Mouse (Mus musculus): ENCODE measurements around the gene Krt32.

The Krt32 gene

GRCm38 (mm10) chr11:100087861-100088260 lies at the start of gene Krt32:
Gene Krt32, minus strand, starts transcription at chr11:100088226.
- no peak for DNase-seq

- DNase-seq = no peak
Measured at GRCm38 (mm10) chr11:100137693-100138092, 49.7 kb upstream of the Krt32 start.

DNA sequence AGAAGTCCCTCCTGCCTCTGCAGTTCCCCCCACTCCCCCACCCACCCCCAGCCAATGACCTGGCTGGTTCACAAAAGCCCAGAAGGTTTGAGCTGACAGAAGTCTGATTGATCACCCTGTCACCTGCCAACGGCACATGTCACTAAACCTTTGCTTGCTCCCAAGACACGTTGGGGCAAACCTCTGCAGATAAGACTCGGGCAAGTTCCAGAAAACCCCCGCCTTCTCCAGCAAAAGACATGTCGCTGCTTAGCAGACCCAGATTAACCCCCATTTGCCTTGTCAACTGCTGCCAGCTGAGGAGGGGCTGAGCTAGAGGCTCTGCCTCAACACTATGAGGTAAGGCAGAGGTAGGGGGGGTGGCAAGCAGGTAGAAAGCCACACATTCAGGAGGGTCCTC lies 48.5 kb upstream of the Krt32 start:
- no peak for DNase-seq

GRCm38 (mm10) chr11:100135731-100136130 lies 47.7 kb upstream of the Krt32 start, which contains the start of gene Krt15:
Gene Krt15, minus strand, starts transcription at chr11:100135928.
- no peak for DNase-seq

- no peak for DNase-seq
Measured at GRCm38 (mm10) chr11:100124901-100125300, 36.9 kb upstream of the Krt32 start.

GRCm38 (mm10) chr11:100121466-100121865 lies 33.4 kb upstream of the Krt32 start, which contains the start of gene Krt13:
Gene Krt13, minus strand, starts transcription at chr11:100121566.
- no peak for DNase-seq

GRCm38 (mm10) chr11:100120331-100120730 lies 32.3 kb upstream of the Krt32 start:
- DNase-seq = no peak

DNA sequence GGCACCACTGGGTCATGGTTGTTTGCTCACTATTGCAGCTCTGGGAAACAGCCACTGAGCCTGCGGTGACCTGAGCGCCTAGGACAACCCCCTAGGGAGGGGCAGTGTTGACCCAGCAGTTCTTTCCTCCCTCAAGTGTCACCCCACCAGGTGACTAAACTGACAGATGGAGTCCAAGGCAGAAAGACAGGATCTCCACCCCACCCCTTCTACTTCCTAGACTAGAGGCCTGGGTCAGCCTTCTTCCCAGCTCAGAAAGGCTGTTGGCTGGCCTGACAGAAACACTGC lies 25.7 kb upstream of the Krt32 start:
- DNase-seq = no peak

- no peak for DNase-seq
Measured at GRCm38 (mm10) chr11:100112935-100113741, 25.1 kb upstream of the Krt32 start.

- no peak for DNase-seq
Measured at GRCm38 (mm10) chr11:100105576-100106122, 17.6 kb upstream of the Krt32 start, which contains the start of gene Krt36. Gene Krt36, minus strand, starts transcription at chr11:100105626.

- DNase-seq = no peak
Measured at GRCm38 (mm10) chr11:100102693-100103429, 14.8 kb upstream of the Krt32 start.

GRCm38 (mm10) chr11:100100391-100100790 lies 12.4 kb upstream of the Krt32 start:
- no peak for DNase-seq

GRCm38 (mm10) chr11:100097819-100098218 lies 9.8 kb upstream of the Krt32 start:
- no peak for DNase-seq

GRCm38 (mm10) chr11:100096141-100096540 lies 8.1 kb upstream of the Krt32 start, which contains the start of gene Krt35:
Gene Krt35, minus strand, starts transcription at chr11:100096241.
- no peak for DNase-seq

DNA sequence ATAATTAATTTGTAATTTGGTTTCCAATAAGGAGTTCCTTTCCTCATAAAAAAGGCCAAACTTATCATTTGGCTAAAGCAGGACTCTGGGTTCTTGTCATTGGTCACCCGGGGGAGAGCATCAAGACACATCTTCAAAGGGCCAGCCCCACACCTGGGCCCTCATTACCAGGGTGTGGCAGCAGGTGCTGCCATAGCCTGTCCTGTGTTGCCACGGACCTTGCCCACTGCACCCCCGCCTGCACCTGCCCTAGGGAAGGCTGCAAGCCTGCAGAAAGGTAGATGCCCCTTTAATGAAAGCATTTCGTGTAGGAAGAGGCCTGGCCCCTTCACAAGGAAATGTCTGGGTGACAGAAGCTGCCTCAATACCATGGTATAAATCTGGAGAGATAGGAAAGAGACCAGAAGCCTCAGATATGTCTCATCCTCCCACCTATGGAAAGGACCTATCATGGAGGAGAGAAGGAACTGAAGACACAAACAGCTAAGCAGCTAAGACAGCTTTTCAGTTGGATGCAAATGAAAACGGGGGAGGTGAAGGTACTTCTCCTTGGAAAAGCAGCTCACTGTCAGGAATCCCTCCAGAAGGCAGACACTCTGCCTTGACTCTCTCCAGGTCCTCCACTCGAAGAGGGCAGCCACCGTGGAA lies 476 bp upstream of the Krt32 start:
- no peak for DNase-seq

- DNase-seq = no peak
Measured at GRCm38 (mm10) chr11:100073873-100074272, 14.2 kb downstream of the Krt32 start.

DNA sequence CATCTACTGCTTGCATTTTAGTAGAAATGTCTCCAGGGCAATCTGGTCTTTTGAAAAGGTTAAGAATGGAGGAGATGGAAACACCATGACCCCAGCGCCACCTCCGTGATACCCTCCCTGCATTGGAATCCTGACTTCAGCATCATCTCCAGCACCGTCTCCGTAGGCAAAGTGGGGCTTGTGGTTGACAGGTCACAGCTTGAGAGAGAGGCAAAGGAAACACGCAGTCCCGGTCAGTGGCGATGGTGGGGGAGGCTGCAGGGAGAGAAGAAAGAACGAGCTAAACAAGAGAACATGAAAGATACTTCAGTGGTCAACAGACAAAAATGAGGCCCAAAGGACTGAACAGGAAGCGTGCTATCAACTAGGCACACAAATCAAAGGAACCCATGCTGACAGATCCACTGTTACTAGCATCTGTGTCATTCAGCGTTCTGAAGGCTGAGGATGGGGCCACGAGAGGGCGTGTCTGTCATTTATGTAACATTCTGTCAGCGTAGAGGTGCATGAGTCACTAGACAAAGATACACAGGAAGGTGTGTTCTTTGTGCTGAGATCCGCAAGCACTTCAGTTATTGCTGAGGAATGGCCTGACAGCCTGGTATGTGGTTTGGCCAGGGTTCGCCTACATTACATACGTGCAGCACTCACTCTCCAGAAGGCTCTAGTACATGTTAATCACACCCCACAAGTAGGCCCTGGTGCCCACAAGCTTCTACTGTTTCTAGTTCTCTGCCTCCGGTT lies 20.6 kb downstream of the Krt32 start:
- no peak for DNase-seq

DNA sequence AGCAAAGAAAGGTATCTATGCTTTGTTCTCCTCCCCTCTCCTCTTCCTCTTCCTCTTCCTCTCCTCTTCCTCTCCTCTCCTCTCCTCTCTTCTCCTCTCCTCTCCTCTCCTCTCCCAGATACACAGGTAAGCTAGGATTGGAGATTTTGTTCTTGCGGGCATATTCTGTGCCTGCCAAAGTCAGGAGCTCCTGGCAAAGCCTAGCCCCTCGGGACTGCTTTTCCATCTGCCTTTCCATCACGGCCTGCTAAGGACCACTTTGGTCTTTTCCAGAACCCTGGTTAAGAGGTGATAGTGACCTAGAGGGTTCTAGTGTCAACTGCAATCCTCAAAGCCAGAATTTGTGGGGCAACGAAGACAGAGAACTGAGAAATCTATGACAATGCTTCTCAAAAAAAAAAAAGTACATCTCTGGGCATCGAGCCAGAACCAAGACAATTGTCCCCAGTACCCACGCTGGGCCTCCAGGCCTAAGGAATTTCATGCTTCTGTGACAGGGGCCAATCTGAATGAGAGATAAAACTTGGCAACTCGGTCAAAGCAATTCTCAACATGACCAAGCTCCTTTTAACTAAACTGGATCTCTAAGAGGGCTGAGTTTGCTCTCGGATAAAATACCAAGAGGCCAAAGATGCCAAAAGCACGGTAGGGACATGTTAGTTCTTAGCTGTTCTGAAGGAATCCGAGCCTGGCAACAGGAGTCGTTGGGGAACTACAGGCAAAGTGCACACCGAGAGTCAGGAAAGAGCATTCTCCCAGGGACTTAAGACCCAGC lies 21.6 kb downstream of the Krt32 start:
- no peak for DNase-seq

- no peak for DNase-seq
Measured at GRCm38 (mm10) chr11:100058875-100059274, 29.2 kb downstream of the Krt32 start.

DNA sequence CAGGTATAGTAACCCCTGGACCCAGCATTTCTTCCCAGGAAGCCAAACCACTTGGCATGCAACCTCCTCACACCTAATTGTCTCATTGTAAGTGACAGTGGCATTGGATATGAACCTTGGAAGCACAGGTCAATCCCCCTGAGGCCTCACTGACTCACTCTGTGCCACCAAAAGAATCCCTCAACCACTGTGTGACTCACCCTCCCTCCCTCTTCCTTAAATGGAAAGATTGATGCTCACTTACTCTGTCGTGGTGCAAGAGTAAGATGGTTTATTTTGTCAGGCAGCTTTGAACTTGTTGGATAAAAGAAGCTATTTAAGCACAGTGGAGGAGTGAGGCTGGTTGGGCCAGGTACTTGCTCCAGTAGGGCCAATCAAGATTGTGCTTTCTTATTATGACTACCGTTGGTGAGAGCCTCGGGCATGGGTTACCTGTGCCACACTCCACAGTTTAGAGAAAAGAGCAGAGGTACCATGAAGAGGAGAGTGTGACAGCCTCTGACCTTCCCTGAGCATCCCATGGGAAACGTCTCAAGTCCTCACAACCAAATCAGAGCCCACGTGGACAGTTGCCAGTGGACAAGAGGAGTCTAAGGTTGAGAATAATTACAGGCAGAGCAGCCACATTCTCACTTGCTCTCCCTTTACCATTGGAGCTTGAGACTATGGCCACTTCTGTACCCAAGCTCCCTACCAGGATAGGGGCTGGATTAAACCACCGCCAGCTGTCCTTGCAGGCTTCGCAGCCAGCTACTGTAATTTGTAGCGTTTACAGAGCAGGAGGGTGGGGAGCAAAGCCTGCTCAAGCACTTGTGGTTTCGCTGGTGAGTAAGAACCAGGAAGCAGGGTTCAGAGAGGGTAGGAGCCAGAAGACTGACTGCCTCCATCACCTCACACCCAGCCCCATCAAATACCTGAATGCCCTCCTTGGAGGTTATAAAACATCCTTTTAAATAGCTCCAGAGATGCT lies 32.1 kb downstream of the Krt32 start:
- DNase-seq = no peak

DNA sequence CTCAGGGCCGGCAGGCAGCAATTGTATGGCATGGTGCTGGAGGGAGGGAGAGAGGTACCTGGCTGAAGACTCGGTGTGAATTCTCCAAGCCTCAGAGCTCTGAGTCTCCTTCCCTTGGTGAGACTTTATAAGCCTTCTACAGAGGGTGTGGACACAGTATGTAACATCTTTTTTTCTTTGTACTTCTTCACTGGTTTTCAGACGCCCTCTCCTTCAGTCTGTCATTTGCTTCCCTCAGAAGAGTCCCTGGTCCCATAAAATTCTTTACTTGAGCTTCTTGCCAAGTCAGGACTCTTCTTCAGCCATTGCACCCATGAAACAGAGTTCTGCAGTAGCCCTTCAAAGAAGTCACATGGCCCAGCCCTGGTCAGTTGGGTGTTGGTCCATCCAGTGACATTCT lies 37.6 kb downstream of the Krt32 start, which contains the start of gene Krt31:
Krt31 (minus strand) TSS at position 101 of the 400 bp plus-strand sequence.
- DNase-seq = no peak

Measured in kidney, adult 11 months (tissue).